Mouse (Mus musculus) liver, embryonic 13.5 days (tissue): Measurements from ENCODE around the gene Prkra. TPM values are rescaled to one million over a fixed set of nuclear protein-coding genes. Genes with fewer than 3 reads are reported as not detected.

ENCODE experiments used
- ATAC-seq: fragments of 200-750 bp; cut with Nextera tagmentation; 2 replicates; pipeline ENCODE4 v1.8.0; 2017; ENCODE audit warnings: low read depth, mild to moderate bottlenecking, moderate number of reproducible peaks, moderate library complexity
- DNase-seq: peaks from one replicate; pipeline ENCODE4 v3.0.0; 2022
- H3K27ac ChIP-seq: fragments of 300-500 bp; sonication (generic); 2 replicates; pipeline ENCODE4 v1.5.1; 2015; ENCODE audit warnings: moderate library complexity, mild to moderate bottlenecking, inconsistent platforms
- H3K27me3 ChIP-seq: fragments of 300-500 bp; sonication (generic); 2 replicates; pipeline ENCODE4 v1.6.1; 2015; ENCODE audit warnings: mild to moderate bottlenecking, inconsistent platforms
- H3K36me3 ChIP-seq: fragments of 300-500 bp; sonication (generic); 2 replicates; pipeline ENCODE4 v1.6.1; 2015; ENCODE audit warnings: mild to moderate bottlenecking, inconsistent platforms
- H3K4me1 ChIP-seq: fragments of 300-500 bp; sonication (generic); replicated peaks from 2 replicates; pipeline ENCODE4 v1.6.1; 2015; ENCODE audit warnings: inconsistent platforms
- H3K4me2 ChIP-seq: fragments of 300-500 bp; sonication (generic); 2 replicates; pipeline ENCODE4 v1.6.1; 2015; ENCODE audit warnings: inconsistent platforms, mild to moderate bottlenecking, moderate library complexity
- H3K4me3 ChIP-seq: fragments of 300-500 bp; sonication (generic); replicated peaks from 2 replicates; pipeline ENCODE4 v1.5.1; 2015; ENCODE audit warnings: mild to moderate bottlenecking, inconsistent platforms
- H3K9ac ChIP-seq: fragments of 300-500 bp; sonication (generic); 2 replicates; pipeline ENCODE4 v1.6.1; 2015; ENCODE audit warnings: mild to moderate bottlenecking, inconsistent platforms
- H3K9me3 ChIP-seq: fragments of 300-500 bp; sonication (generic); replicated peaks from 2 replicates; pipeline ENCODE4 v1.6.1; 2016; ENCODE audit warnings: inconsistent platforms
- WGBS: fragments of 180-500 bp; shearing (Covaris S2); methylation state at CpG from one replicate; pipeline ENCODE4 v1.1.7; 2015; ENCODE audit not compliant: insufficient replicate concordance; 5-methylcytosine and 5-hydroxymethylcytosine counted together
- polyA plus RNA-seq: library from polyadenylated mRNA; unstranded; fragments of >200 nt; fragmentation: Nextera tagmentation; extraction: Ambion mirVana; gene quantifications from 2 replicates; pipeline ENCODE4 v1.2.1, GENCODE M21; 2015

Gene Prkra
- polyA plus RNA-seq, 1 experiment from 2014 or later, result 9.6 TPM

DNA sequence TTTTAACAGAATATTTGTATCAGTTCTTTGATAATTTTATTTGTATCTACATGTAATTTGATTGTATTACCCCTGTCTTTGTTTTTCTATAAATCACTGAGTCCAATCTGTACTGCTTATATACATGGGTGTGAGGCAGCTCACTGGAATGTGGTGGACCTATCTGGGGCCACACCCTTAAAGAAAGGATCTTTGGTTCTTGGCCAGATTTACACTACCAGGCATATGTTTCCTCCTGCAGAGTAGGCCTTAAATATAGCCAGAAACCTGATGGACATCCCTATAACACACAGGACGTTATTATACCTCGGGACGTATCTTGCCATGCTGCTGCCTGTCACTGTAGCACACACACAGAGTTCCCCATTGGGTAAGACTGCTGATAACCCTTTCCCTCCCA, 35.8 kb downstream of the Prkra start:
- Histone ChIP-seq H3K27ac (no peak overlapping the region), H3K4me3 (no peak overlapping the region), H3K4me2 (no peak overlapping the region), H3K9me3 (no peaks in the 10 kb centered on the region), H3K36me3 (no peaks in the 10 kb centered on the region), H3K9ac (no peak overlapping the region), H3K4me1 (no peaks in the 10 kb centered on the region), H3K27me3 (no peaks in the 10 kb centered on the region)
- DNase-seq, result no peak
- WGBS, result 56% methylated on average over 3 of the region's 3 CpGs
- ATAC-seq, result no peak

DNA sequence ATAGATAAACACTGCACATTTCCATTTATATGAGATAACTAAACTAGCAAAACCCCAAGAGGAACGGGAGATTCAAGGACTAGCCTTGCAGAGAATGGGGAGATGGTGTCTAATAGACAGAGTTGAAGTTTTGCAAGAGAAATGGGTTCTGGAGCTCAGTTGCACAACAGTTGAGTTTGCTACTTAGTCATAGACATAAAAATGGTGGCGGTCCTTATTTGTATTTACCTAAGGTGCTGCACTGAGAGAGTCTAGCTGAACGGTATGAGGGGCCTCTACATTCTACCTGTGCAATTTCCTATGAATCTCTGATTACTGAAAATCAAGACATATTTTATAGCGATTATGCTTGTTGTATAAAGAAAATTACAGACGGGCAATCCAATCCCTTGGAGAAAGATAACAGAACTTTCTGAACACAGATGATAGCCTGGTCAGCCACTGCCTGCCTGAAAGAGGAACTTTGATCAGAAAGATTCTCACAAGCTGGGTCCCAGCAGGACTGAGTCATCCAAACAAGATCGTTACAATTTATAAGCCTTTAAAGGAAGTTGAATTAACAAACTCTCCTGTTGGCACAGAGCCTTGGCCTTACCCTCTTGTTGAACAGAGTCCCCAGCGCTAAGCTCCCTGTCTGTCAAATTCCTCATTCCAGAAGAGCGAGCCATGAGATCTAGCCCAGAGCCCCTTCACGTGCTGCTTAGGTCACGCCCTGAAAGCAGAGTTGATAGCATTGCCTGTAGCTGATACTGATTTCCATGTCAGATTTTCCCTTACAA, 37.3 kb downstream of the Prkra start:
- no peak overlapping the region for H3K4me3 ChIP-seq
- ATAC-seq (no peak), DNase-seq (no peak)
- no peak overlapping the region for H3K4me2 ChIP-seq
- H3K27ac ChIP-seq, result no peak overlapping the region
- no peaks in the 10 kb centered on the region for H3K27me3 ChIP-seq
- WGBS, result 53% methylated on average over 10 of the region's 10 CpGs
- no peaks in the 10 kb centered on the region for H3K4me1 ChIP-seq
- no peaks in the 10 kb centered on the region for H3K9me3 ChIP-seq
- H3K9ac ChIP-seq, result no peak overlapping the region
- H3K36me3 ChIP-seq, result no peaks in the 10 kb centered on the region

DNA sequence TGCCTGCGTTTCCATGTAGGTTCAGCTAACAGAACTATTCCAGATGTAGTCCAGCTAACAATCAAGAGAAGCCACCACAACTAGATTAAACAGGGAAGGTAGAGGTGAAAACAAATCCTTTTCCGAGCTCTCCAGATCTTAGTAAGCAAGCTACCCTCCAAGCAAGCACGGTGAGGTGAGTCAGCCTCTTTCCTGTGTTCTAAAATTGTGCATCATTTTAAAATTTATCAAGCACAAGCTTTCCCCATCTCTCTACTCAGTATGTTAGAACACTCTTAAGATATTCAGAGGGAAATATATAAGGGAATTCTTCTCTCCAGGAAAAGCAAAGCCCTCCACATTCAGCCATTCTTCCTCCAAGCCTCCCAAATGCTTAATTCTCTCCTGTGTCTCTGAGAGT, 41.1 kb downstream of the Prkra start:
- Histone ChIP-seq H3K9ac (no peak overlapping the region), H3K4me3 (no peak overlapping the region), H3K27me3 (no peaks in the 10 kb centered on the region), H3K27ac (no peak overlapping the region), H3K9me3 (no peaks in the 10 kb centered on the region), H3K4me1 (no peaks in the 10 kb centered on the region), H3K4me2 (no peak overlapping the region), H3K36me3 (no peaks in the 10 kb centered on the region)
- DNase-seq (no peak), ATAC-seq (no peak)
- 60% methylated on average over 3 of the region's 3 CpGs for WGBS

DNA sequence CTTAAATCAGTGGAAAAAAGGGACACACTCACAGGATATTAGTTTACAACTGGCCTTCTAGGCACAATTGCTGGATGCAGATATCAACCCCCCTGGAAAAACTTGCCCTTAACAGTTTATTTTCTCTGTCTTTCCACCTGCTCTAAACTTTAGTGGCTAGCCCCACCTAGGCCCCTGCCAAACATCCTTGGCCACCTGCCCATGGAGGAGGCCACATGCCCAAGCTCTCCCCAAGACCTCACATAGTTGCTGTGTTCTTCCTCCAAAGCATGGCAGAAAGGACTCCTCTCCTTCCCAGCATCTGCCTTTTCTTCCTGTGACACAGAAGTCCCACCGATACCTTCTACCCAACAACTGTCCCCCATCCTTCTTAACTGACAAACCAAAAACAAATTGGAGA, 45.6 kb downstream of the Prkra start:
- Histone ChIP-seq H3K4me2 (no peak overlapping the region), H3K27ac (no peak overlapping the region), H3K4me1 (no peaks in the 10 kb centered on the region), H3K9me3 (no peaks in the 10 kb centered on the region), H3K4me3 (no peak overlapping the region), H3K9ac (no peak overlapping the region), H3K36me3 (no peaks in the 10 kb centered on the region), H3K27me3 (no peaks in the 10 kb centered on the region)
- DNase-seq (no peak), ATAC-seq (no peak)
- 67% methylated on average over 1 of the region's 1 CpGs for WGBS

DNA sequence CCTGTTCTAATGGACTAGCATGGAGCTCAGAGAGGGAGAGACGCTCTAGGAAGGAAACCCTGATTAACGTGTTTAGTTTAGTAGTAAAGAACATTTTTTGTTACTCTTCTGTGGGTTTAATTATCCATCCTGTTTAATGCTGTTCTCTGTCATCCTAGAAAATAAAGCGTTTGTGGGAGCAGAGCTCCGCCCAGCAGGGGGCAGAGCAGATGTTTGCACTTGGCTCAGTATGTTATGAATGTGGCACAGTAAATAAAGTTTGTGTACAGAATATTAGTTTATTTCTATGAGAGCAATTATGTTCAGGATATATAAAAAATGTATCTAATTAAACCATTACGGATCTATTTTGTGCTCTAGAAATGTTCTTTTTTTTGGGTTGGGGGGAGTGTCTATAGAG, 48.6 kb downstream of the Prkra start:
- Histone ChIP-seq H3K27me3 (no peaks in the 10 kb centered on the region), H3K36me3 (no peaks in the 10 kb centered on the region), H3K27ac (no peak overlapping the region), H3K4me1 (no peaks in the 10 kb centered on the region), H3K9ac (no peak overlapping the region), H3K4me2 (no peak overlapping the region), H3K4me3 (no peak overlapping the region), H3K9me3 (no peaks in the 10 kb centered on the region)
- 61% methylated on average over 5 of the region's 5 CpGs for WGBS
- DNase-seq (no peak), ATAC-seq (no peak)

DNA sequence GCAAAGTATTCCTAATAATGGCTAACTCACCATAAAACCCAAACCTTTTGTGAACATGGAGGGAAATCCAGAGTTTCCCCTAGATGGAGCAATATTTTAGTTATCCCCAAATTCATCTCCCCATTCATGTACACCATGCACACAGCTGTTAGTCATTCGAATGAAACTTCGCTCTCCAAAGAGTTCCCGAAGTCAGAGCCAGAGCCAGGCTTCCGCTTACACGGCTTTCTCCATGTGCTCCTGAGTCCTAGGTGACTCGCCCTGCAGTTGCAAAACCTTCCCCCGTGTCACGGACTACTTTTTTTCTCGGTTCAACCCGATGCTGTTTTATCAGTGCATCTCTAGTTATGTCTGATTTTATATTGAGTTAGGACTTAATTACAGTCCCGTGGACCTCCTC, 50.3 kb downstream of the Prkra start:
- Histone ChIP-seq H3K9ac (no peak overlapping the region), H3K4me1 (no peaks in the 10 kb centered on the region), H3K4me3 (no peak overlapping the region), H3K27ac (no peak overlapping the region), H3K36me3 (no peaks in the 10 kb centered on the region), H3K4me2 (no peak overlapping the region), H3K9me3 (no peaks in the 10 kb centered on the region), H3K27me3 (no peaks in the 10 kb centered on the region)
- no peak for DNase-seq
- ATAC-seq, result no peak
- WGBS, result 75% methylated on average over 11 of the region's 11 CpGs

DNA sequence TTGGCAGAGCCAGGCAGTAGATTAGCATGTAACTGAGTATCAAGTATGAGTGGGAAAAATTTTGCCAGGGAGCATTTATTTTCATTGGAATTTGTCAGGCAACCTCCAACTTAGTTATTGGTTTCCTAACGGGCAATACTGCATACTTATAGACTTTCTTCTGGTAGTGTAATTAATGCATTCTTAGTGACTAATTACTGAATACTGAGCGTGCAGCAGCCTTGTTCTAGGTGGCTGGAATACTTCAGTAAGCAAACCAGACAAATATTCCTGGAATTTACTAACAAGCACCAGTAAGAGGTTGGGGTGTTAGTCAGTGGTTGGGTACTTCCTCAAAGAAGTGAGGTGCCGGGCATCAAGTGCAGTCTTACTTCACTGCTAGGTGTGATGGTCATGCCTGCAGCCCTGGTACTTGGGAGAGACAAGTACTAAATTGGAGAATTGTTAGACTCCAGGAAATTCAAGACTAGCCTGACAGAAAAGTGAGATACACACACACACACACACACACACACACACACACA, 55.4 kb downstream of the Prkra start:
- no peaks in the 10 kb centered on the region for H3K36me3 ChIP-seq
- ATAC-seq (no peak), DNase-seq (no peak)
- no peak overlapping the region for H3K9ac ChIP-seq
- 53% methylated on average over 3 of the region's 3 CpGs for WGBS
- no peaks in the 10 kb centered on the region for H3K9me3 ChIP-seq
- no peak overlapping the region for H3K27ac ChIP-seq
- H3K4me1 ChIP-seq, result no peaks in the 10 kb centered on the region
- H3K4me2 ChIP-seq, result no peak overlapping the region
- no peak overlapping the region for H3K4me3 ChIP-seq
- H3K27me3 ChIP-seq, result no peaks in the 10 kb centered on the region

DNA sequence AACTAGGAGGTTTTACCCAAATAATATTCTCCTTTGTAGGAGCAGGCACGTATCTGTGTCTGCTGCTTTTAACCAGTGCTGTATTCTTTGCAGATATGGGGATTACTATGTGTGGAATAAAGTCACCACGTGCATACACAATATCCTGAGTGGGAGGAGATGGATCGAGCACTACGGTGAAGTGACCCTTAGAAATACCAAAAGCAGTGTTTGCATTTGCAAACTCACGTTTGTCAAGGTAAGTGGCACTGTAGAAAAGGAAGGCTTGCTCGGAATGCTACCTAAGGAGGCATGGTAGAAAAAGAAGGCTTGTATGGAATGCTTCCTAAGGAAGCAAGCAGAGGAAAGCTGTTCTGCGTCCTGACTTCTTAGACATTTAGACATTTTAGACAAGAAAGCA, 57.6 kb downstream of the Prkra start:
- no peak for DNase-seq
- ATAC-seq, result no peak
- Histone ChIP-seq H3K36me3 (no peaks in the 10 kb centered on the region), H3K4me2 (no peak overlapping the region), H3K27ac (no peak overlapping the region), H3K4me1 (no peaks in the 10 kb centered on the region), H3K9ac (no peak overlapping the region), H3K4me3 (no peak overlapping the region), H3K9me3 (no peaks in the 10 kb centered on the region), H3K27me3 (no peaks in the 10 kb centered on the region)
- 67% methylated on average over 7 of the region's 7 CpGs for WGBS

DNA sequence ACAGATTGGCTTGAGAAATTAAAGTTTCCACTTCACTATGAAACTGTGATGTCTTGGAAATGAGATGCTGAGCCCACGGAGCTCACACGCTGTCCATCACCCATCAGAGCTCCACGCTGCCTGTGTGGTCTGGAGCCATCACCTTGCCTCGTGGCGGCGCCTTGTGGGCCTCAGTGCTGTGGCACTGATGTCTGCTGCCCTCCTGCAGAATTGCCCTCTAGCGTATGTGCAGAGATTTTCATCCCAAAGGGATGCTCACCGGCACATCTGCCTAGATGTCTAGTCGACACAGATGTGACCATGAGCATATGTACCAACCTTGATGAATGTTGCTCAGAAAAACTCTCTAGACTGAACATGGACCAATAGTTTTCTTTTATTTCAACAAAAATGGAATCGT, 60.9 kb downstream of the Prkra start:
- no peak overlapping the region for H3K4me2 ChIP-seq
- no peaks in the 10 kb centered on the region for H3K4me1 ChIP-seq
- H3K9ac ChIP-seq, result no peak overlapping the region
- 61% methylated on average over 10 of the region's 10 CpGs for WGBS
- H3K9me3 ChIP-seq, result no peaks in the 10 kb centered on the region
- no peak for DNase-seq
- no peak overlapping the region for H3K27ac ChIP-seq
- H3K27me3 ChIP-seq, result no peaks in the 10 kb centered on the region
- no peaks in the 10 kb centered on the region for H3K36me3 ChIP-seq
- H3K4me3 ChIP-seq, result no peak overlapping the region
- ATAC-seq, result no peak

DNA sequence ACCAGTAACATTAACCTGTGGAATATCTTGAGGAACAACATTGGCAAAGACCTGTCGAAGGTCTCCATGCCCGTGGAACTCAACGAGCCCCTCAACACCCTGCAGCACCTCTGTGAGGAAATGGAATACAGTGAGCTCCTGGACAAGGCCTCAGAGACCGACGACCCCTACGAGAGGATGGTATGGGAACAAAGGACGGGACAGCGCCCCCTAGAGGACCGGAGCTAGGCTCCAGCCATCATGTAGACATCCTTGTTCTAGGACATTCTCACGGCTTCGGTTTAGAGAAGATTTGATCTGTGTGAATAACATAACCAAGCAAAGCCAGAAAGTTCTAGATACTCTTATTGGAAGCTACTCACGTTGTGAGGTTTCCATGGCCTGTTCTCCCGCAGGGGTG, 62.7 kb downstream of the Prkra start:
- 74% methylated on average over 13 of the region's 13 CpGs for WGBS
- no peaks in the 10 kb centered on the region for H3K36me3 ChIP-seq
- no peak overlapping the region for H3K4me3 ChIP-seq
- no peaks in the 10 kb centered on the region for H3K4me1 ChIP-seq
- H3K27me3 ChIP-seq, result no peaks in the 10 kb centered on the region
- no peak overlapping the region for H3K27ac ChIP-seq
- no peak overlapping the region for H3K9ac ChIP-seq
- H3K4me2 ChIP-seq, result no peak overlapping the region
- H3K9me3 ChIP-seq, result no peaks in the 10 kb centered on the region
- DNase-seq (no peak), ATAC-seq (no peak)
